Mouse (Mus musculus): ENCODE results near the gene Kcnc4. TPM values are rescaled to one million over a fixed set of nuclear protein-coding genes. Genes with fewer than 3 reads are reported as not detected.

The Kcnc4 gene
- polyA plus RNA-seq (2012; rRNA removed) = 0.01 TPM in 1 of 2 replicates, not detected in the other
- polyA plus RNA-seq (2014; fragmentation: Nextera tagmentation; extraction: Ambion mirVana) = not detected in 2 replicates

GRCm38 (mm10) chr3:107459196-107459772 lies at the start of gene Kcnc4:
Kcnc4 (minus strand) TSS chr3:107459552.
- TF ChIP-seq EP300 (IDR thresholded peaks at IDR 0.05; ENCODE audit: low read depth) = no peak
- no peak for TF ChIP-seq CTCF (IDR thresholded peaks at IDR 0.05; ENCODE audit: low read depth)
- peaks cover 63% of the 10 kb centered on the region for H3K27me3 ChIP-seq (ENCODE audit: control insufficient read depth, insufficient read depth, low read length)
- peak within 1 kb of the TSS in 1 of 2 experiments; percentile 14; a peak in 1 of 4 replicates for H3K4me3 ChIP-seq (ENCODE audit: insufficient read depth in 1 of 2, low read depth in 2 of 2, low read length in 2 of 2)
- no peak within 1 kb of the TSS for H3K27ac ChIP-seq
- no peak within 1 kb of the TSS for H3K9ac ChIP-seq (replicated peaks)
- ATAC-seq (ENCODE audit: insufficient read depth) (no peak), DNase-seq (ENCODE audit: low read depth in 3 of 3, low spot score in 3 of 3) (no peak)
- no peaks in the 10 kb centered on the region for H3K9me3 ChIP-seq (ENCODE audit: control insufficient read depth, low read length)
- H3K4me1 ChIP-seq (replicated peaks; ENCODE audit: control insufficient read depth in 2 of 2, insufficient read depth in 2 of 2, low read length in 1 of 2) = no peaks in the 10 kb centered on the region
- WGBS (ENCODE audit: insufficient replicate concordance) = 1% methylated on average over 68 of the region's 68 CpGs
- H3K4me2 ChIP-seq (ENCODE audit: low read depth) = peak within 1 kb of the TSS; percentile 31; the same call in 1 of the 2 replicates
- no peaks in the 10 kb centered on the region for H3K36me3 ChIP-seq (replicated peaks; ENCODE audit: control insufficient read depth, insufficient read depth, low read depth)

GRCm38 (mm10) chr3:107508696-107509095 lies 49.3 kb upstream of the Kcnc4 start:
- 47% methylated on average over 8 of the region's 8 CpGs for WGBS (ENCODE audit: insufficient replicate concordance)
- Histone ChIP-seq H3K27ac (no peak overlapping the region), H3K9me3 (ENCODE audit: control insufficient read depth, low read length) (no peaks in the 10 kb centered on the region), H3K27me3 (ENCODE audit: control insufficient read depth, insufficient read depth, low read length) (no peaks in the 10 kb centered on the region; the same call in 1 of the 2 replicates), H3K4me1 (replicated peaks; ENCODE audit: control insufficient read depth in 2 of 2, insufficient read depth in 2 of 2, low read length in 1 of 2) (no peaks in the 10 kb centered on the region), H3K36me3 (replicated peaks; ENCODE audit: control insufficient read depth, insufficient read depth, low read depth) (no peaks in the 10 kb centered on the region), H3K9ac (replicated peaks) (no peak overlapping the region), H3K4me3 (ENCODE audit: insufficient read depth in 1 of 2, low read depth in 2 of 2, low read length in 2 of 2) (no peak overlapping the region), H3K4me2 (ENCODE audit: low read depth) (no peak overlapping the region)
- DNase-seq (ENCODE audit: low read depth in 3 of 3, low spot score in 3 of 3) (no peak), ATAC-seq (ENCODE audit: insufficient read depth) (no peak)
- TF ChIP-seq CTCF (IDR thresholded peaks at IDR 0.05; ENCODE audit: low read depth) = no peak
- TF ChIP-seq EP300 (IDR thresholded peaks at IDR 0.05; ENCODE audit: low read depth) = no peak

- H3K4me1 ChIP-seq (replicated peaks; ENCODE audit: control insufficient read depth in 2 of 2, insufficient read depth in 2 of 2, low read length in 1 of 2) = no peaks in the 10 kb centered on the region
- no peak overlapping the region for H3K4me3 ChIP-seq (ENCODE audit: insufficient read depth in 1 of 2, low read depth in 2 of 2, low read length in 2 of 2)
- ATAC-seq (ENCODE audit: insufficient read depth) (no peak), DNase-seq (ENCODE audit: low read depth in 3 of 3, low spot score in 3 of 3) (no peak)
- no peak overlapping the region for H3K9ac ChIP-seq (replicated peaks)
- no peaks in the 10 kb centered on the region for H3K27me3 ChIP-seq (ENCODE audit: control insufficient read depth, insufficient read depth, low read length)
- H3K9me3 ChIP-seq (ENCODE audit: control insufficient read depth, low read length) = no peaks in the 10 kb centered on the region
- no peak overlapping the region for H3K27ac ChIP-seq
- WGBS (ENCODE audit: insufficient replicate concordance) = 62% methylated on average over 9 of the region's 9 CpGs
- no peak overlapping the region for H3K4me2 ChIP-seq (ENCODE audit: low read depth)
- TF ChIP-seq CTCF (IDR thresholded peaks at IDR 0.05; ENCODE audit: low read depth) (no peak), EP300 (IDR thresholded peaks at IDR 0.05; ENCODE audit: low read depth) (no peak)
- H3K36me3 ChIP-seq (replicated peaks; ENCODE audit: control insufficient read depth, insufficient read depth, low read depth) = no peaks in the 10 kb centered on the region
These were observed 48.6 kb upstream of the Kcnc4 start for GRCm38 (mm10) chr3:107507966-107508365.

DNA sequence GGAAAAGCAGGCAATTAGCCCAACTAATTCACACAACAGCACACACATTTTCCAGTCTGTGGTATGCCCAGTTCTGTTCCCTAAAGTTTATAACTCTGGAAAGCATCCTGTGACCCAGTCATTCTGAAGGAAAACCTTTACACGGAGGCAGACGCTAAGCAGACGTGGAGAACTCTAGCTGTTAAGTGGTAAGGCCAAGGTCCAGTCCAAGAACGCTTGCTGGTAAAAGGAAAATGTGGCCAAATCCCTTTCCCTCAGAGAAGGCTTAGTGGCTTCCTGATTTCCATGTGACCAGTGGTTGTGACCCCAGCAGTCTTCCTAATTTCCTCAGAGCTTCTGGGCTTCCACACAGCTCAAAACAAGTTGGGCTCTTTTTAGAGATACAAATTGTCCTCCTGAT lies 47.2 kb upstream of the Kcnc4 start:
- no peaks in the 10 kb centered on the region for H3K36me3 ChIP-seq (replicated peaks; ENCODE audit: control insufficient read depth, insufficient read depth, low read depth)
- H3K27ac ChIP-seq = no peak overlapping the region
- no peak overlapping the region for H3K4me3 ChIP-seq (ENCODE audit: insufficient read depth in 1 of 2, low read depth in 2 of 2, low read length in 2 of 2)
- no peaks in the 10 kb centered on the region for H3K27me3 ChIP-seq (ENCODE audit: control insufficient read depth, insufficient read depth, low read length)
- no peaks in the 10 kb centered on the region for H3K4me1 ChIP-seq (replicated peaks; ENCODE audit: control insufficient read depth in 2 of 2, insufficient read depth in 2 of 2, low read length in 1 of 2)
- ATAC-seq (ENCODE audit: insufficient read depth) (no peak), DNase-seq (ENCODE audit: low read depth in 3 of 3, low spot score in 3 of 3) (no peak)
- no peak overlapping the region for H3K4me2 ChIP-seq (ENCODE audit: low read depth)
- no peaks in the 10 kb centered on the region for H3K9me3 ChIP-seq (ENCODE audit: control insufficient read depth, low read length)
- TF ChIP-seq EP300 (IDR thresholded peaks at IDR 0.05; ENCODE audit: low read depth) (no peak), CTCF (IDR thresholded peaks at IDR 0.05; ENCODE audit: low read depth) (no peak)
- 54% methylated on average over 4 of the region's 4 CpGs for WGBS (ENCODE audit: insufficient replicate concordance)
- H3K9ac ChIP-seq (replicated peaks) = no peak overlapping the region

DNA sequence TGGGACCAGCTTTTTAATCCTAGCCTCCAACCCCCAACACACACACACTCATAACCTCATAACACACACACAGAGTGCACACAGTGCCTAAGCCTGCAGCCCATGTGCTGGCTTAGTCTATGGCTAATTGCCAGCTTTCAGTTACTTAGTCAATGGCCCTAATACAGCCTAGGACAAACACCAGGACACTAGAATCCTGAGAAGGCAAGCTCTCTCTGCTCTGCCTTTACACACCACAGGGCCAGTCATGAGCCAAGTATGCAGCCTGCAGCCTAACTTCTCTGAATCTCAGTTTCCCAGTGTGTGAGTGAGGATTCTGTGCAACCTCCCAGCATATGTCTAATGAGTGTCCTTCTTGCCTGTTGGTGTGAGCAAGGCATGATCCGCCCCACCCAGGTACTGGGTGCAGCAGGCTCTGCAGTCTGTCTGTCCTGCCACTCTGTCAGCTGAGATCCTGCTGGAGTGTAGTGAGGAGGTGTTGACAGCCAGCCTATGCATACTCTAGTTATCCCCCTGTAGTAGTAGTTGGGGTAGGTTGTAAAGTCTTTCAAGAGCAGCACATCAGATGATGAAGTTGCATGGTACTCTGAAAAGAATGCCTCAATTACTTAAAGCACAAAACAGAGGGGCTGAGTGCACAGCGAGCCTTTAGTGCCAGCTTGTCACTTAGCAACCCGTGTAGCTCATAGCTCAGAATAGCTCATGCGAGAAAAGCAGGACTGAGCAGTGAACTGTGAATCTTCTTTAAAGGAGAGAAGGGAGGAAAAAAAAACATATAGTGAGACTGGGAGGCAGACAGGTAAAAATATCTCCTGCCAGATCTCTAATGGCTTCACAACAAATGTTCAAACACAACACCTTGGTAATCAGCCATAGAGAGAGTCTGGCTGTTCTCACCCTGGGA lies 46.4 kb upstream of the Kcnc4 start:
- DNase-seq (ENCODE audit: low read depth in 3 of 3, low spot score in 3 of 3) (no peak), ATAC-seq (ENCODE audit: insufficient read depth) (no peak)
- Histone ChIP-seq H3K4me2 (ENCODE audit: low read depth) (no peak overlapping the region), H3K36me3 (replicated peaks; ENCODE audit: control insufficient read depth, insufficient read depth, low read depth) (no peaks in the 10 kb centered on the region), H3K4me1 (replicated peaks; ENCODE audit: control insufficient read depth in 2 of 2, insufficient read depth in 2 of 2, low read length in 1 of 2) (no peaks in the 10 kb centered on the region), H3K27ac (no peak overlapping the region), H3K27me3 (ENCODE audit: control insufficient read depth, insufficient read depth, low read length) (no peaks in the 10 kb centered on the region), H3K4me3 (ENCODE audit: insufficient read depth in 1 of 2, low read depth in 2 of 2, low read length in 2 of 2) (no peak overlapping the region), H3K9ac (replicated peaks) (no peak overlapping the region), H3K9me3 (ENCODE audit: control insufficient read depth, low read length) (no peaks in the 10 kb centered on the region)
- TF ChIP-seq CTCF (IDR thresholded peaks at IDR 0.05; ENCODE audit: low read depth) = no peak
- WGBS (ENCODE audit: insufficient replicate concordance) = 66% methylated on average over 4 of the region's 4 CpGs
